Mouse (Mus musculus) hematopoietic stem cell, adult 5-6 weeks (primary cell): ENCODE measurements around the gene Fam204a. TPM values are rescaled to one million over a fixed set of nuclear protein-coding genes. Genes with fewer than 3 reads are reported as not detected.
A peak's percentile ranks its signal among the peaks of the same experiment; 100 is the strongest.

ENCODE experiments used
- ATAC-seq, 2 experiments: fragments of 125-278 bp in 1 of 2; replicated peaks in 1 of 2; 2 replicates each; pipeline ENCODE4 v1.8.0; 2016 to 2017; ENCODE audit warnings: inconsistent platforms in 2 of 2, mild to moderate bottlenecking in 2 of 2, moderate number of reproducible peaks in 2 of 2, low read depth in 1 of 2, moderate TSS enrichment in 1 of 2; ENCODE audit not compliant: low FRiP score in 2 of 2, poor library complexity in 2 of 2, severe bottlenecking in 2 of 2, insufficient read depth in 1 of 2, low TSS enrichment in 1 of 2
- total RNA-seq: library from RNA; stranded (forward); fragments of 172-1452, 232-1000 nt; gene quantifications from 2 replicates; pipeline ENCODE4 v1.2.3, GENCODE M21; 2017

The Fam204a gene
- total RNA-seq, 1 experiment from 2014 or later = 68.5 TPM

DNA sequence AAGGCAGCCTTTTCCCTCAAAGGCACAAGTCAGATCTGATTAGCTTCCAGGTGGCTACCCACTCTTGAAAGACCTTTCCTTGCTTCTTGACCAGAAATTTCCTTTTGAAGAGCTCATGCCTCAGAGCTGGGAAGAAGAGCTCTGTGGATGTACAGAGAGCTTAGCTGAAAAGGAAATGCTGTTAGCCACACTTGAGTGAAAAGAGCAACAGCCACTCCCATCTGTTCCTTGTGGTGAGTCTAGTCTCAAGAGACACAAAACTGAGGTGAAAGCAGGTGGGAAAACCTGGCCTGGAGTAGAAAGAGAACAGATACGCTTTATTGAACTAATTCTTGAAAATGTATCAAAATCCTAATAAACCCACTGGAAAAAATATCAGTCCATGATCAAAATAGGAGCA lies 43.6 kb downstream of the Fam204a start:
- peak; percentile 39 to 71; a peak in 3 of 4 replicates for ATAC-seq

DNA sequence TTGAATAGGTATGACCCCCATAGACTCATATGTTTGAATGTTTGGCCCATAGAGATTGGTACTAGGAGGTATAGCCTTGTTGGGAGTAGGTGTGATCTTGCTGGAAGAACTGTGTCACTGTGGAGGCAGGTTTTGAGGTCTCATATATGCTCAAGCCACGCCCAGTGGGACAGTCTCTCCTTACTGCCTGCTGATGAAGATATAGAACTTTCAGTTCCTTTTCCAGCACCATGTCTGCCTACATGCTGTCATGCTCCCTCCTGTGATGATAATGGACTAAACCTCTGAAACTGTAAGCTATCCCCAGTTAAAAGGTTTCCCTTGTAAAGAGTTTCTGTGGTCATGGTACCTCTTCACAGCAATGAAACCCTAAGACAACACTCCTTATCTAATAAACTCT lies 44.3 kb downstream of the Fam204a start:
- no peak for ATAC-seq

DNA sequence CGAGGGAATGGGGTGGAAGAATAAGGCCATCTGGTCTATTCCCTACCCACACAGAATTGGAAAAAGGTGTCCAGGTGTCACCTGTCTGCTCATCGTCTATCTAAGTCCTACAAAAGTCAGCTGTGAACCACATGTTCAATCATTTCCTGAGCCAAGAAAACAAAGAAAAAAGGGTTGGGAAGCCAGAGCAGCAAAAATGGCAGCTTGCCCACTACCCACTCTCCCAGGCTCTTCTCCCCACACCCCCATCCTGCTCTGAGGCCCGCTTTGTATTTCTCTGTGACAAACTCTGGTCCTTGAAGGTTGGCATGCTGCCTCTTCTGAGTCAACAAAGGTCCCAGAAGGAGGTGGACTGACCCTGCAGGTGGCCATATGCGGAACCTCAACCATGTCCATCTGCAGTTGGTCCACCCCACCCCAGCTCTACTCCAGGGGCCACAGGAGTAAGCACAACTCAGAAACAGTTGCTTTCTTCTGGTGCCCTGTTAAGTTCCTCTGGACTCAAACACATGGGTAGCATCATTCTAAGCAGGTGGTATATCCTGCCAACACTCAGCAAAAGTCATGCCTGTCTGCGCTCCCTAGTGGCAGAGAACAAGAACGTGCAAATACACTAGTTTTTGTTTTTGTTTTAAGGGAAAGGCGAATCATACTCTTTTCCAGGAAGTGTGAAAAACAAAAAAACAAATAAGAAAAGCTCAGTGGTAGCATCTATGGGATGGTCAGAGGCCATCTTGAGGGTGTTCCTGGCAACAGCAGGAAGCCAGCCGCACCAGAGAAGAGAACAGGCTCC lies 47.5 kb downstream of the Fam204a start:
- ATAC-seq = no peak

DNA sequence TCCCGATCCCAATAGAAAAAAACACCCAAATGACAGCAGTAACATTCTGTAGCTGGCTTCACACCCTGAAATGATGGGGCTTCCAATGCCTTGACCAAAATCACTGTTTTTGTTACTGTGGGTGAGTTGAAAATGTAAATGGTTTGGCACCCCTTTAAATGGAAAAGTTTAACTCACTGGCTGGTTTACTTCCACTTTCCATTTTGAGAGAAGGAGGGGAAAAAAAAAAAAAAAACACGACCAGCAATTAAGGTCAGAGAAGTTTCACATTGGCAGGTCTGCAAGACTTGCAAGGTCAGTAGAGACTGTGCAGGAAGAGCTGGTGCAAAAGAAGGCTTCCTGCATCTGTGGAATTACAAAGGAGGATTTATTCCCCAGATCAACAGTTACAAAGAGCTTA lies 61.1 kb downstream of the Fam204a start:
- ATAC-seq = no peak

DNA sequence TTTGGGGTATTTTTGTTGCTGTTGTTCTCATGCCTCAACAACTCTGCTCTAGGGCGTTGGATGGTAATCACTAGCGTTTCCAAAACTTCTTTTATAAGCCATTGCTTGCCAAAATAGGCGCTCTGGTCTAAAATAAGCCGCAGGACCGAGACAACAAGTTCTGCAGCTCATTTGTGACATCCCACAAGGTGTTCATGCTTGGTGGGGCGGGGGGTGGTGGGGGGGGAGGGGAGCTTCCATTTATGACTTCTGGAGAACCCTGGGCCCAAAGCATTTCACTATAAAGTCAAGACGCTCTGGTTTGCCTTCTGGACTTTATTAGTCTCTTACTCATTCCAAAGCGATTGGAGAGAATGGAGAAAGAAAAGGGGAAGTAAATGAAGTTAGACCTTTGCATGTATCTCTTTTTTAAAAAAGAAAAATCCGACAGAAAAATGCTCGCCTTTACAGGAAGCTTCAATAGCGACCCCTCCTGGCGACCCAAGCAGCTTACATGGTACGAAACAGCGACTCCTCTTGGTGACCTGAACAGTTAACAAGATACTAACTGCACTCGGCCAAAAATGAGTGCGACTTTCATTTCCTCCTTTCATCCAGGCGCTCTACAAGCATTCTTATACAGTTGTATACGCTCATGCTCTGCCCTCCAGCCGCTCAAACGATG lies 65.8 kb downstream of the Fam204a start:
- ATAC-seq = peak; percentile 85 to 89

DNA sequence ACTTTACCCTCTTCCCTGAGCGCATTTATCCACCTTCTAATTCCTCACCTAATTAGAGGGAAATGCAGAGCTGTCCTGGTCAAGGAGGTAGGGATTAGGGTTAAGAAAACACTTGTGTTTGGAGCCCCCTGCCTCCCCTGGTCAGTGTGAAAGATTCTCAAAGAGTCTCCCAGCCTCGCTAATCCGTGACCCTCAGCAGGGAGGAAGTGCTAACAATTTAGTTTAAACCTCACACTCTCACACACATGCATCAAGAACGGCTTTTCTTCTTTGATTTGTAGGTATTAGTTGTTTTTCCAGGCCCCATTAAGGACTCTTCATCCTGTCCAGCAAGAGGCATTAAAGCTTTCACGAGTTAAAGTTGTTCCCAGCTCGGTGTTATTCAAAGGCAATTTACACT lies 66.7 kb downstream of the Fam204a start:
- no peak for ATAC-seq

DNA sequence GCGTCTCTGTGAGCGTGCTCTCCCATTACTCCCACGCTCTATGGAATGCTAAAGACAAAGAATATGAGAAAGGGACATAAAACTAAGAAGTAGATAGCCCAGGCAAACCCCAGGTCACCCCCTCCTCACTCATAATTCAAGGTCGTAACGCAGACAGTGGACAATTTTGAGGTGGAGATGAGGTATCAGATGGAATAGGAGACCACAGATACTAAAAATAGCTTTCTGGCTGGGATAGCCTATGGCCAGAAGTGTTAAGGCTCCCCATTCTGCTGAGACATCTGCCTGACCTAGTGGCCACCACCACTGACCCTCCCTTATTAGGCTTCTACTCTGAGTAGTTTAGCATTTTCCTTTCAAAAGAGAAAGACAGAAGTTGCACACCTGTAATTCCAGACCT lies 71.2 kb downstream of the Fam204a start:
- no peak for ATAC-seq

DNA sequence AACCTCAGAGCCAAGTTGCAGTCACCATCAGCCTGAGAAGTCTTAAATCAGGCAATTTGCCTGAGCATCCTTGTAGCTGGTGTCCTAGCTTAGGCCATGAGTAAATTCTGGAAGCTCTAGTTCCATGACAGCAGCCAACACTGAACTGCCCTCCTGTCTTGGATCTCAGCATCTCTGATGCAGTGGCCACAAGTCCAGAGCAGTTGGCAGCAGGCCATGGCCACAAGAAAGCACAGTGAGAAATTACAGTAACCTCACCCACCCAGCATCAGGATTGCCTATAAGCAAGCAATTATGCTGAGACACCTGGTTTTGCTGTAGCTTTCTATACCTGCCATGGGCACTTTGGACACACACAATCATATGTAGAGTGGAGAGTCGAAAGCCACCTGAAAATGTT lies 73.4 kb downstream of the Fam204a start:
- ATAC-seq = no peak

DNA sequence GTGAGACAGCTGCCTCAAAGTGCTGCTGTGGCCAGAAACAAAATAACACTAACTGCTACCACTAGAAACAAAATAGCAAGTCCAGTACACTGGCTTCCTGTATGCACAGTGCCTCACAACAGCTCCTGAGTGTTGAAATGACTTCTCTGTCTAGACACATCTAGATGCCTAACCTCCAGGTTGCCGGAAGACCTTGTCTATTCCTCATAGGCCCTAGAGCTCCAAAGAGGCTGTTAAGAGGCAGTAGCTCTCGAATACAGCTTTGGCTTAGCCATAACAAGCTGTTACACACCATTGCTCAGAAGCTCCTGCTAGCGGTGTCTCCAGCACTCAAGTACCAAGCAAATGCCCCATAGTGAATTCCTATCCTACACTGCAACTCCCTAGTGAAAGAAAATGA lies 76.4 kb downstream of the Fam204a start:
- no peak for ATAC-seq

DNA sequence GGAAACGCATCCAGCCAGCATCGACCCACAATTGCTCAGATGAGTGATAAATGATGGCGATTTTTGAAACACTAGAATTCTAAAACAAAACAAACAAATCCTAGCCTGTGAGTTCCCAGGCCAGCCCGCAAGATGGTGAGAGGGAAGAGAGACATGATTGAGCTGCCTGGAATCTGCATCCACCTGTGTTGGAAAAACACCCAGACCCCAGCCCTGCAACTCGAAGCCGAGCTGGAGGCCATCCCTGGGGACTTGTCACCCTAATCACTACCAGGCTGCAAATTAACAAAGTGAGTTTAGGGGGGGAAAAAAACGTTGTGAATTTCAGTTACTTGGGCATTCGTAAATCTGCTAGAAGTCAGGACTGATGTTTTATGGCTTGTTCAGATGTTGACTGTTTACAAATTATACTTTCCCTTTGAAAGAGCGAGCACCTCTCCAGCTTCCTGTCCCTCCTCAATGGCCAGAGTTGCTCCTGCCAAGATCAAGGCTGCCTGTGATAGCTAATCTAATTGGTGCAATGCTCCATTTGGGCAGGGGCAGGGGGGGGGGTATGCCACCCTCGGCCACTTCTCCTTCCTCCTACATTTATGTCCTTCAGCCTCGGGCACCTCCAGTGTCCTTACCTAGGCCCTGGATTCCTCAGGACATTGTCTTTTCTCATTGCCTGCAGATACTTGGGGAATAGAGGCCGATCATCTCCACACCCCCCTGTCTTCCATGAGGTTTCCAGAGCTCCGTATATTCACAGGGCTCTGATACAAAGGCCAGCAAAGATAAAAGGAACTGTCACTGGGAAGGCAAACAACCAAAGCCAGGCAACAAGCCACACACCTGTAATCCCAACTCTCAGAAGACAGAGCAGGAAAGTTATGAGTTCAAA lies 77.2 kb downstream of the Fam204a start:
- 0 out of 4 replicates have a peak, but pooled peaks of 1 of the 2 experiments have one; percentile 17 for ATAC-seq

Other genes starting within 250 kb of the Fam204a start
- gene Prlhr, start 241.6 kb upstream of the Fam204a start, total RNA-seq = not detected in 2 replicates